Mouse (Mus musculus) MEL (cell line): ENCODE measurements around the gene Npas4.

Experiments used
- CTCF ChIP-seq, 3 experiments: IDR thresholded peaks in 2 of 3; conservative IDR thresholded peaks in 1 of 3; 2 replicates each; pipeline ENCODE4 v1.5.1; 2011 to 2012; ENCODE audit warnings: low read length in 3 of 3, low read depth in 2 of 3, mild to moderate bottlenecking in 2 of 3, improper control_type of control experiment in 1 of 3, inconsistent platforms in 1 of 3, mixed read lengths in 1 of 3, moderate library complexity in 1 of 3; ENCODE audit not compliant: control insufficient read depth in 1 of 3, insufficient read depth in 1 of 3, poor library complexity in 1 of 3, severe bottlenecking in 1 of 3
- EP300 ChIP-seq, 2 experiments: IDR thresholded peaks; 2 replicates each; pipeline ENCODE4 v1.6.1; 2011; ENCODE audit warnings: improper control_type of control experiment in 2 of 2, low read length in 2 of 2, low read depth in 1 of 2, mild to moderate bottlenecking in 1 of 2
- GATA1 ChIP-seq: IDR thresholded peaks from 2 replicates; pipeline ENCODE4 v1.6.1; 2011; ENCODE audit warnings: low read depth, low read length, improper control_type of control experiment
- HCFC1 ChIP-seq: IDR thresholded peaks from 2 replicates; pipeline ENCODE4 v1.6.1; 2012; ENCODE audit warnings: low read depth, mild to moderate bottlenecking, inconsistent platforms, low read length, improper control_type of control experiment, moderate library complexity
- MAZ ChIP-seq: IDR thresholded peaks from 2 replicates; pipeline ENCODE4 v1.6.1; 2012; ENCODE audit warnings: low read depth, mild to moderate bottlenecking, inconsistent platforms, low read length, improper control_type of control experiment
- POLR2A ChIP-seq, 2 experiments: IDR thresholded peaks; 2 replicates each; pipeline ENCODE4 v1.6.1; 2011 to 2012; ENCODE audit warnings: low read length in 2 of 2, mild to moderate bottlenecking in 2 of 2, control low read depth in 1 of 2, improper control_type of control experiment in 1 of 2, low read depth in 1 of 2, moderate library complexity in 1 of 2; ENCODE audit not compliant: control insufficient read depth in 1 of 2, insufficient read depth in 1 of 2, poor library complexity in 1 of 2
- RCOR1 ChIP-seq: IDR thresholded peaks from 2 replicates; pipeline ENCODE4 v1.6.1; 2012; ENCODE audit warnings: low read depth, mild to moderate bottlenecking, inconsistent platforms, low read length, improper control_type of control experiment
- TAL1 ChIP-seq: IDR thresholded peaks from 2 replicates; pipeline ENCODE4 v1.6.1; 2012; ENCODE audit warnings: mild to moderate bottlenecking, inconsistent platforms, low read length, moderate library complexity, mixed read lengths
- USF1 ChIP-seq: IDR thresholded peaks from 2 replicates; pipeline ENCODE4 v1.6.1; 2014; ENCODE audit warnings: low read depth, mild to moderate bottlenecking, inconsistent platforms, low read length, improper control_type of control experiment, moderate library complexity

DNA sequence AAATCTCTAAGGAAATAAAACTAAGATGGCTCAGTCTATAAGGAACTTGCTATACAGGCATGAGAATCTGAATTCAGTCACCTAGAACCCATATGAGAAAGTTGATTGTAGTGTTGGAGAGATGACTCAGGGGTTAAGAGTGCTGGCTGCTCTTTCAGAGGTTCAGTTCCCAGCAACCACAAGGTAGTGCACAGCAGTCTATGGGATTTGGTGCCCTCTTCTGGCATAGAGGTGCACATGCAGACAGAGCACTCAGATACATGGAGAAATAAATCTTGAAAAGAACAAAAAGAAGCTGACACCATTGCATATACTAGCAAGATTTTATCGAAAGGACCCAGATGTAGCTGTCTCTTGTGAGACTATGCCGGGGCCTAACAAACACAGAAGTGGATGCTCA, 21.9 kb downstream of the Npas4 start:
- TF ChIP-seq GATA1 = no peak
- no peak for TF ChIP-seq POLR2A (IDR thresholded peaks at IDR 0.05; ENCODE audit: control insufficient read depth in 1 of 2, insufficient read depth in 1 of 2, low read depth in 1 of 2, low read length in 2 of 2, poor library complexity in 1 of 2)
- no peak for TF ChIP-seq TAL1
- TF ChIP-seq CTCF (IDR thresholded peaks at IDR 0.05 in 2 of 3, conservative IDR thresholded peaks at IDR 0.05 in 1 of 3; ENCODE audit: control insufficient read depth in 1 of 3, insufficient read depth in 1 of 3, low read depth in 2 of 3, low read length in 3 of 3, poor library complexity in 1 of 3, severe bottlenecking in 1 of 3) = peak; percentile 64 to 73 (median 70)
- TF ChIP-seq MAZ = no peak
- TF ChIP-seq HCFC1 = no peak
- TF ChIP-seq RCOR1 = no peak
- no peak for TF ChIP-seq USF1
- TF ChIP-seq EP300 (IDR thresholded peaks at IDR 0.05; ENCODE audit: low read depth in 1 of 2, low read length in 2 of 2) = no peak
